ENCODE assay signal across 8 mouse cellular contexts in the genomic region with DNA sequence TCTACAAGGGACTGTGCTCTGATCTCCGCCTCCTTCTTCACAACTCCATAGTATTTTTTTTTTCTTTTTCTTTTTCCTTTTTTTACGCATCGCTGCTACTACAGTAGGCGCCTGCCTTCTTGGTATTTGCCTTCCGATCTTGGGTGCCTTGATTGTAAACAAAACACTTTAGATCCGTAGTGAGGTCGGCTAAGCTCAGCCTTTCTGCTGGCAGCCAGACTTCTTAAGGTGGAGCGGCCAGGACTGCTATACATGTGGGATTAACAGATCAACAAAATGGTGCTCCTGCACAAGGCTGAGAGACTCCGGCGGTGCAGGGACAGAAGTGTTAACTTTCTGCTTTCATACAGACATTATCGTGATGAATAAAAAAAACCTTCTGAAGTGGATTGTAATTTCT. TPM values are rescaled to one million over a fixed set of nuclear protein-coding genes. Genes with fewer than 3 reads are reported as not detected.
DNase-seq lines count a peak whose midpoint lies in the region; ATAC-seq and TF ChIP-seq lines count a peak whose summit lies in the region.

No protein-coding gene starts in this region.

- under 1% methylated on average over 11 of the region's 11 CpGs for WGBS in embryonic facial prominence, embryonic 14.5 days
- WGBS in heart, postnatal 0 days: under 1% methylated on average over 11 of the region's 11 CpGs

- peak overlapping the region; percentile 43 for H3K4me3 ChIP-seq in embryonic facial prominence, embryonic 14.5 days (ENCODE audit: low read depth, low read length)
- peak overlapping the region; percentile 57 for H3K4me3 ChIP-seq in heart, postnatal 0 days (ENCODE audit: low read depth, low read length)

- no peak for TF ChIP-seq CTCF in heart, postnatal 0 days (IDR thresholded peaks at IDR 0.05; ENCODE audit: low read depth)

- H3K9me3 ChIP-seq in embryonic facial prominence, embryonic 14.5 days (ENCODE audit: control insufficient read depth, low read length): no peaks in the 10 kb centered on the region
- no peaks in the 10 kb centered on the region for H3K9me3 ChIP-seq in heart, postnatal 0 days (replicated peaks; ENCODE audit: control insufficient read depth, low read length)

- DNase-seq in CD8-positive naive resting alpha-beta T cell, adult 2 months (ENCODE audit: low read depth in 2 of 2, low spot score in 2 of 2): peak; percentile 57 to 65
- DNase-seq in embryonic facial prominence, embryonic 14.5 days (ENCODE audit: low spot score): peak; percentile 85
- DNase-seq in heart, postnatal 0 days (ENCODE audit: low spot score): peak; percentile 65
- peak; percentile 78 to 88 for DNase-seq in kidney, postnatal 25 days
- peak; percentile 79 for DNase-seq in lung, postnatal 10 days
- DNase-seq in retina, adult 2 months (ENCODE audit: low read depth, low spot score): peak; percentile 46
- no peak for DNase-seq in frontal cortex, postnatal 14 days (ENCODE audit: low spot score in 2 of 2)

- H3K36me3 ChIP-seq in embryonic facial prominence, embryonic 14.5 days (ENCODE audit: control insufficient read depth, insufficient read depth, low read length): no peaks in the 10 kb centered on the region
- H3K36me3 ChIP-seq in heart, postnatal 0 days (replicated peaks; ENCODE audit: control insufficient read depth, insufficient read depth, low read length): no peaks in the 10 kb centered on the region

- peak overlapping the region; percentile 13; the same call in 1 of the 2 replicates for H3K27ac ChIP-seq in embryonic facial prominence, embryonic 14.5 days (replicated peaks; ENCODE audit: low read depth, low read length)
- peak overlapping the region; percentile 76 for H3K27ac ChIP-seq in heart, postnatal 0 days (ENCODE audit: low read depth)

- peak; percentile 20 for ATAC-seq in activated CD4-positive, CD25-positive, alpha-beta regulatory T cell, adult 4 months
- ATAC-seq in embryonic facial prominence, embryonic 14.5 days (ENCODE audit: low read depth): peak; percentile 35
- ATAC-seq in heart, postnatal 0 days (ENCODE audit: insufficient read depth, low read depth): no peak

- peak overlapping the region; percentile 61 for H3K9ac ChIP-seq in embryonic facial prominence, embryonic 14.5 days (ENCODE audit: low read depth, low read length)
- peak overlapping the region; percentile 63 for H3K9ac ChIP-seq in heart, postnatal 0 days (replicated peaks; ENCODE audit: low read depth, low read length)

- H3K4me1 ChIP-seq in embryonic facial prominence, embryonic 14.5 days (ENCODE audit: control insufficient read depth, insufficient read depth, low read length): peaks cover 4% of the 10 kb centered on the region
- H3K4me1 ChIP-seq in heart, postnatal 0 days (ENCODE audit: control insufficient read depth, insufficient read depth): 0 out of 2 replicates have a peak, but pooled peaks cover 5% of the 10 kb centered on the region

- peak overlapping the region; percentile 80 for H3K4me2 ChIP-seq in embryonic facial prominence, embryonic 14.5 days (ENCODE audit: low read depth, low read length)
- peak overlapping the region; percentile 83 for H3K4me2 ChIP-seq in heart, postnatal 0 days (ENCODE audit: low read depth, low read length)

- no peak for TF ChIP-seq EP300 in heart, postnatal 0 days (IDR thresholded peaks at IDR 0.05; ENCODE audit: low read depth)

- no peaks in the 10 kb centered on the region for H3K27me3 ChIP-seq in embryonic facial prominence, embryonic 14.5 days (replicated peaks; ENCODE audit: control insufficient read depth, insufficient read depth, low read length)
- H3K27me3 ChIP-seq in heart, postnatal 0 days (ENCODE audit: control insufficient read depth, insufficient read depth, low read length): no peaks in the 10 kb centered on the region

RNA-seq across cellular contexts. Expression of a gene that starts 3.1 kb away (rescaled TPM):
- 10 to 100 TPM; 38.9 to 48.9 TPM for polyA plus RNA-seq in activated CD4-positive, CD25-positive, alpha-beta regulatory T cell, adult 4 months (2017; shearing (Covaris generic))
- 17.3 and 17.6 TPM in 2 replicates for polyA plus RNA-seq in embryonic facial prominence, embryonic 14.5 days (2014; fragmentation: Nextera tagmentation; extraction: Ambion mirVana)
- 42.9 and 65.1 TPM in 2 replicates for total RNA-seq in heart, postnatal 0 days (2014; rRNA removed; ENCODE audit: low replicate concordance)
- polyA plus RNA-seq in heart, postnatal 0 days (2015; fragmentation: Nextera tagmentation; extraction: Ambion mirVana): 23.7 and 27.0 TPM in 2 replicates

RNA-seq across cellular contexts. Expression of a gene that starts 18.7 kb away (rescaled TPM):
- 1 to 10 TPM; 3.3 to 8.7 TPM for polyA plus RNA-seq in activated CD4-positive, CD25-positive, alpha-beta regulatory T cell, adult 4 months (2017; shearing (Covaris generic))
- 8.0 and 8.8 TPM in 2 replicates for polyA plus RNA-seq in embryonic facial prominence, embryonic 14.5 days (2014; fragmentation: Nextera tagmentation; extraction: Ambion mirVana)
- total RNA-seq in heart, postnatal 0 days (2014; rRNA removed; ENCODE audit: low replicate concordance): 4.0 and 13.4 TPM in 2 replicates
- polyA plus RNA-seq in heart, postnatal 0 days (2015; fragmentation: Nextera tagmentation; extraction: Ambion mirVana): 7.6 and 9.4 TPM in 2 replicates

Comparison
In these comparisons a context has a peak if more than half of its experiments do, and no peak if none do; other contexts are left out.
1. DNase-seq: peak in CD8-positive naive resting alpha-beta T cell, adult 2 months (2 of 2), embryonic facial prominence, embryonic 14.5 days (single experiment), heart, postnatal 0 days (single experiment), kidney, postnatal 25 days (2 of 2), lung, postnatal 10 days (single experiment) and retina, adult 2 months (single experiment); none in frontal cortex, postnatal 14 days (0 of 2).